Mouse (Mus musculus): Measurements from ENCODE around the gene Mrpl39.
A peak's percentile ranks its signal among the peaks of the same experiment; 100 is the strongest.

The Mrpl39 gene

DNA sequence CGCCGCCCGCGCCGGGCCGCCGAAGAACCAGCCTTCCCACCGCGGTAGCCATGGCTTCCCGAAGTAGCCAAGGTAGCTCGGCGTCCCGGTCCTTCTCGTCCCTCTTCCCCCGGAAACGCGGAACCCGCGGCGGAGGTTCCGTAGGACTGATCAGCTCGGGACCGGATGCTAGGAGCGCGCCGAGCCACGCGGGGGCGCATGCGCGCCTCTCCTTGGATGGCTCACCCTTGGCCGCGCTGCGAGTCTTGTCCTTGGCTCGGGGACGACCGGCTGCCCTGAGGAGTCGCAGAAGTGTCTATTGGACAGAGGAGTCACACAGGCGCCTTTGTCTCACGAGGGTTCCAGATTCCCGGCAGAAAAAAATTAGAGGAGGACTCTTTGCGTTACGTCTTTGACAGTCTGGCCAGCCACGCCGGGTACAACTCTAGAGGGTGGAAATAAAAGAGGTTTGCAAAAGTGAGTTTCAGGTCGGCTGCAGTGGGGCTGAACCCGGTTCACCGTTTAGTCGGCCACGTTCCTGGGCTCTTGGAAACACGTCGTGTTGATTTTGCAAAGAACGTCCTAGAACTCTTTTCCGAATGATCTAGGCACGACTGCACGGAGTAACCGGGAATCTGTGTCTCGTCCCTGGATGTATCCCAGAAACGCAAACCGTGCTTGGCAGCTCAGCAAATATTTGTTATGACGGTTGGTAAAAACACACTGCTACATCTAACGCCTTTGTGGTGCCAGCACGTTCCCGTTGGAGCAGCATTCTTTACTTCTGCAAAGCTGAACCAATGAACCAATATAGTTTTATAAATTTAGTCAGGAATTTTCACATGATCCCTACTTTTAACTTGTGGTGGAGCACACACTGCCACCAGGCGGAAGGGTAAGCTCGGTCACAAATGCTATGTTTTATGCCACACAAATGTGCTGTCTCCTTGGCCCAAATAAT, at the start of gene Mrpl39:
Gene Mrpl39, minus strand, starts transcription at position 577 of the 940 bp plus-strand sequence.
- peak; percentile 94 for DNase-seq

DNA sequence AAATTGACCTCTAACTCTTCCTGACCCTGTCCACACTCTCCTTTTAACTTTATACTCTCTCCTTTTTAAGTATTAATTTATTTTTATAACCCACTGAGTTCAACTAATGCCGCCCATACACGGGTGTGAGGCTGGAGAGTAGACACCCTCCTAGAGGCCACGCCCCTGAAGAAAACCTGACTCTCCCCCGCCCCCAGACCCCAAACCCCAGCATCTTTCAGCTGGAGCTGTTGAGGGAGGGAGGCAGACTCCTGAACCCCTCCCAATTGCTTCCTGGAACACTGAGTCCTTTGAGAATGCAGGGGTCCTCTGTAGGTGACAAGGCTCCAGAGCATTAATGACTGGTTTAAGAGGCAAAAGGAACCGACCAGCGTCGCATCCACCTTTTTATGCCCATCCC, 49.4 kb upstream of the Mrpl39 start:
- DNase-seq, result no peak

DNA sequence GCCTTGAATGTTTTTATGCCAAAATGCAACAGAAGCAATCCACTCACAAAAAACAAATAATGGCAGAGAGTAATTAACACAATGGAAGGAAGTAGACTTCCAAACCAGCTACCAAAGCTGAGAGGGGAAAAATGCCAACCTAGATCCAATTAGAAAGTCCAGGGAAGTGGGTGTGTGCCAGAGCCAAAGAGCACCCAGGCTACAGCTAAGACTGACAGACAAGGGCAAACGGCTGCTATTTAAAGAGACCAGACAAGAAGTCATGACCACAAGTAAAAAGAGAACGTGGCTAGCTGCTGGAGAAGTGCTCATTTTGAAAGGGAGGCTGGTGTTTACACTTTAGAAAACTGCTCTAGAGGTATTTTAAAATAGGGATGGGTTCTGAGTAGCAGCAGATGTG, 47.7 kb upstream of the Mrpl39 start:
- DNase-seq, result no peak

DNA sequence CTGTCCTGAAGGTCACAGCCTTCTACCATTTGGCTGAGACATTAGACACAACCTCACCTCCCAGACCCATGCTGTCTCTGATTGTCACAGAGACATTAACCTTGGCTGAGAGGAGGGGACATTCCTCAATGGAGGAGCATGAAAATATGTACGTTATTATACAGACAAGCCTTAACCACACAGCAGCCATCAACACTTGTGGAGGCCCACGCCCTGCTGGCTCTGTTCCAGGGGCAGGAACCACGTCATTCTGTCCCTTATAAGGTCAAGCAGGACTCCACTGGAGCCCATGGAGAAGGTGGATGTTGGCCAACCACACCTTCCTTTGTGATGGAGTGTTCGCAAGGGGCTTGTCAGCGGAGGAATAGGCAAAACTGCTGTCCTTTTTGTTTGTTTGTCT, 44.2 kb upstream of the Mrpl39 start:
- DNase-seq, result no peak

DNA sequence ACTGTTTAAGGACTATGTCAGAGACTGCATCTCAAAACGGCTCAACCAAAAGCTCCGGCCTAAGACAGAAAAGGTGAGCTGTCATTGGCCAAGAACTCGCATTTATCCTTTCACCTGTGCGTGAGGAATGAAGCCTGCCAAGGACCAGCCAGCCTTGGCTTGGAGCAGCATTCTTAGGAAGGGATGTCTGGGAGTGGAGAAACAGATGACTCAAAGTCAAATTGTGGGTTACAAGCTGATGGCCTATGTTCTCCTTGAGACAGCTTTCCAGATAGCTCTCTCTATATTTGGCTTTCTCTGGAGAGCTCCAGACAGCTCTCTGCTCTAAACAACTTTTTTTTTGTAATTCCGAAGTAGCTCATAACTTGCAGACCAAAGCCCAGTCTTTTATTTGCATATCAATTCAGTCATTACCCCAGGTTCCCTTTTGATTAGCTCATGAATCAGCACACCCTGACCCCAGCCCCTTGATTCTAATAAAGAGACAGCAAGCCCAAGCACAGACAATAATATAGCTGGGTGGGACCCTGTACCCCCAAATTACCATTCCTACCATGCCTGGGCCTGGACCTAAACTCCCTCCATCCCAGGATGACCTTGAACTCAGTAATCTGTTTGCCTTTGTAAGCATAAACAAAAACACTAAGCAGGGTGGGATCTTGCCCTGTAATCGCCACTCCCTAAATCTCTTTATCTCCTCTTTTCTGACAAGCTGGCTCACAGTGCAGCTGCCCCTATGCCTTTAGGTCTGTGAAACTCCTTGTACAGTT, 43.5 kb upstream of the Mrpl39 start:
- DNase-seq, result no peak

DNA sequence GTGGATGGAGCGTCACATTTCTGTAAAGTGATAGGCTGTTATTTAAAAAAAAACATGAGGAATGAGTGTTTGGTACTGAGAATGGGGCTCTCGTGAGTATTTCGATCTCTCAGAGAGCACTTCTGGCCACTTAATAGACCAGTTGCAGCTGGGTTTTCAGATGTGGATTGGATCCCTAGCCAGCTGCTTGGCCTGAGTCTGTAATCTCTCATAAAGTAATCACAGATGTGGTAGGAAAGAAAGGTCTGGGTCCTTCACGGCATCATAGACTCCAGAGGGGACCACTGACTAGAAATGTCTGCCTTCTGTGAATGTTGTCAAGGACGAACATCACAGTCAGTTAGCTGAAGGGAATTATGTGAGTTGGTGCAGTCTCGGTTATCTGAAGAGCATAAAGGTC, 42.9 kb upstream of the Mrpl39 start:
- DNase-seq, result no peak

DNA sequence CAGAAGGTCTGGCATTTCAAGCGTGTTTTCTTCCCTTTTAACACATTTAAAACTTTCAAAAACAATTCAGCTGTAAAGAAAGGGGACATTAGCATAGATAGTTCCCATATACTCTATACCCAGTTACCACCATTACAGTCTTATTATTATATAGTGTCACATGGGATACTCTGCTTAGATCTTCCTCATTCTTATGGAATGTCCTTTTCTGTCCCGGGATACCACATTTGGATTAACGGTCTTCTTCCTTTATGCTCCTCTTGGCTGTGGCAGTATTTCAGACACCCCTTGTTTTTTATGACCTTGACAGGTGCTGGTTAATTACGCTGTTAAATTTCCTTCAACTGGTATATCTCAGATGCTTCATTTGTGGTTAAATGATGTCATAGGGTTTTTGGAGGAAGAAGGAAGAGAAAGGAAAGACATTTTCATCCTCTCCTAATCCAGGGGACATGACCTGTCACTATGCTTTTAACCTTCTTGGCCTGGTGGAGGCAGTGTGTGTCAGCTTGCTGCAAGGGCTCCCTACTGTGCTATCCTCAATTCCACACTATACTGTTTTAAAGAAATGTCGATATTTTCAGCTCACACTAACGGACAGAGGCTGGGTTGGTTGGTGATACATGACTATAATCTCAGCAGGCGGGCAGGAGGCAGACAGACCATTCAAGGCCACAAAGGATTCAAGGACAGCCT, 40.7 kb upstream of the Mrpl39 start:
- DNase-seq, result no peak

DNA sequence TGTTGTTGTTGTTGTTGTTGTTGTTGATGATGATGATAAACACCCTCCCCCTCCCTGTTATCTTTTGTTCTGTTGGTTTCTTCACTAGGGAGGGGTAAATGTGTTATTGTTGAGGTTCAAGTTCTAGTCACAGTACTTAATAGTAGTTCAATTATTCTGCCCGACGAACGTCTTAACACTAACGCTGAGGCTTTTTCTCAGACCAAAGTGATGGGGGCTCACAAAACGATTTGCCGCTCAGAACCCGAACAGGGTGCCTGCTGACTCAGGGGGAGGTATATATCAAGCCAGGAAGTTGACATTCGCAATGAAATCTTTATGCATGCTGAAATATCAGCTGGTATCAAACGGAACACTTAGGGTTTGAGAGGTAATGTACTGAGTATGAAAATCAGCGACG, 39.8 kb upstream of the Mrpl39 start:
- no peak for DNase-seq

DNA sequence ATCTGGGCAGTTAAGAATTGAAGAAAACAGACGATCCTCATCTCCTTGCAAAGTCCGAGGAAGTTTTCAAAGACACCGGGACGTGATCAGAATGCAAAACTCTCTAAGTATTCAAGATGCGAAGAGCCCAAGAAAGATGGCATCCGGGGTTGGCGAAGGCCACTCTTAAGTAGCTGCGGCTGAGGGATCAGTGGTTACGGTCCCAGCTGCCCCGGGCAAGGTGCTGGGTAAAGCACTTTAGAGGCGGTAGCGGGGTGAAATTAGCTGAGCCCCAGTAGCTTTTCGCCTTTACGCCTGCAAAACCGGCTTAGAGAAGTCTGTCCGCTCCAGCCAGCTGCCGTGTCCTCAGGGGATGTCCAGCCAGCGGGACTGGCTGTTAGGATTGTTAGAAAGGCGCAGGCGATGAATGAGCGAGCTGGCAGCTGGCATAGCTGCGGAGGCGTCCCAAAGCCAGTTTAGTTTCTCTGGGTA, 39.3 kb upstream of the Mrpl39 start:
- peak; percentile 11 for DNase-seq

DNA sequence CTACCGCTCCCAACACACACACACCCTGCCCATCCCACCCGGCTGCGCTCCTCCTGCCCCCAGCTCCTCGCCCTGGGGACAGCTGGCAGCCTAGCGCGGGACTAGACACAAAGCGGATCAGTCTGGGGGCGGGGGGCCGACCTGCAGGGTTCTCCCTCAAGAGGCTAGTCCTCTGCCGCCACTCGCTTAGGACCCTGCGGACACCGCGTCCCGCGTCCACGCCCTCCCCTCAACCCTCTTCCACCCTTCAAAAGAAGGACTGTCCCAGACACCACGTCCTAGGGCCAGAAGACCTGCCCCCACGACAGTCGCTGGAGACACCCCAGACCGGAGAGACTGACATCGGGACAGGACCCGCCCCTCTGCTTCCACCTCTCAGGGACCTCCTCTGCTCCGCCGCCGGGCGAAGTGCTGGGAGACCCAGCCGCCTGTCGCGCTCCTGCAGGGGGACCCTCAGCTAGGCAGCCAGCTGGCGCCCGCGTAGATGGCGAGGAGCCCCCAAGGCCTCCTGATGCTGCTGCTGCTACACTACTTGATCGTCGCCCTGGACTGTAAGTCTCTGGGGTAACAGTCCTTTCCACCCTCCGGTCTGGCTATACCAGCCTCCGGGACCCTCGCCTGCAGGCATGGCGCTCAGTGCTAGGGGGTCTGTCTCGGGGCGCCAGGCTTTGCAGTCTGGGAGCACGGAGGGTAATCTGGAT, 38.6 kb upstream of the Mrpl39 start, which contains the start of gene Jam2:
Gene Jam2, plus strand, starts transcription at position 121 of the 701 bp plus-strand sequence.
- DNase-seq, result peak; percentile 40

DNA sequence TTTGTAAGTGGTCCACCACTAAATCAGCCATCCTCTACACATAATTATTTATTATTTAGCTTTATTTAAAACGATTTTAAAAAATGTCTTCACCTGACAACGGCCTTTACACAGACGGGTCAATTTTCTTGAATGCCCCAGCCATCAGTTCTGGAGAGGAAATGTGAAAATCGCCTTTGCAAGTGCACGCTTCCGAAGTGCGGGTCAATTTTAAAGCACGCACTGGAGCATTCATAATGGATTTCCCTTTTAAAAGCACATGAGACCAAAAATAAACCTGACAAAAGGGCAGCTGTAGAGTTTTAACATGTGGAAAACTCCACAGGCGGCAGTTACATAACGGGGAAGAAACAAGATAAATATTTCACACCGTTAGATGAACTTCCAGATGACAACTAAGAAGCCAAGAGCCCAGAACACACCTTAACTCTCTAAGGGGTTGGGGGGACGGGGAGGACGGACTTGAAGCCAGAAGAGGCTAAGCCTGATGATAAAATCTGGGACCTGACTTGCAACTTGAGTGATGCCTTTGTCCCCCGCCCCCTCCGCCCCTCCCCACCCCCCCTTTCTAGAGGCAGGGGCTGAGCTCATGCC, 37.8 kb upstream of the Mrpl39 start:
- DNase-seq, result no peak

DNA sequence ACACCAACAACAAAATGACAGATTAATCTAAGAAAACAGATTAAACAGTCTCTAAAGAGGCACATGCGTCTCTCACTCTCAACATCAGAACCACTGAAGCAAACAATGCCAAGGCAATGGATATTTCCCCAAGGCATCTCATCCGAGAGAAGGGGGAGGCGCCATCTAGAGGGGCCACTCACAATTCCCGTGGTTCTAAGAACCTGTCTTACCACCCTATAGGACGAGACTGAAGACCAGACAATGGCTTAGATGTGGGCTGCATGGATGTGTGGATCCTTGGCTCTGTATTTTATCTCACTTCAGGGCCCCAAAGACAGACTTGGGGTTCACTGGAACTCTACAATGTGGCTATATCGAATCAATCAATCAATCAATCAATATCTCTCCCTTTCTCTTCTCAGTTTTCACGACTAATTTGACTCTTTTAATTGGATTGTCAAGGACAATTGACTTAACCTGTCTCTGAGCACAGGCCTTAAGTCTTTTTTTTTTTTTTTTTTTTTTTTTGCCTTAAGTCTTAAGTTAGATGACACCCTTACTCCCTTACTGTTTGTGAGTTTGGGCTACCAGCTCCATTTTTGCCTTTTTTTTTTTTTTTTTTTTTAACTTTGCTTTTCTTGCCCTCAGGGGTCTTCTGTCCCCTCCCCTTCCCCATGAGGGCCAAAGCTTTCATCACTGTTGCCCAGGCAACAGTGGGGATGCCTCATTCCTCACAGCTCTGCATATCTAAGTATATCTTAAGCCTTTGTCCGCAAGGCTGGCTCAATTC, 37.1 kb upstream of the Mrpl39 start:
- no peak for DNase-seq

DNA sequence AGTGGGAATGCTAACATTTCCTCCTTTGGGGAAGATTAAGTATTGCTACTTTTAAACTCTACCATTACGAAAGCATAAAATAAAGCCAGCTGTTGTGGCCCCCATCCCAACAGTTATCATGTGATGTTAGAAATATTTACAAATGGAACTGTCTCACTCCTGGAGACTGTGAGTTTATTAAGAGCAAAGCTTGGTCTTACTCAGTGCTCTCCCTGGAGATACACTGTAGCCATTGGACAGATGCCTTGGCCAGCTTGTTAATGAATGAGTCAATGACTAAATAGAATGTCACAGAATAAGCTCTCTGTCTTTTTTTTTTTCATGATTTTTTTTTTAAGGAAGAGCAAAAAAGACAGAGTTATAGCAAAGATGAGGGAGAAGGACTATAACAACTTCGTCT, 35.9 kb upstream of the Mrpl39 start:
- no peak for DNase-seq

DNA sequence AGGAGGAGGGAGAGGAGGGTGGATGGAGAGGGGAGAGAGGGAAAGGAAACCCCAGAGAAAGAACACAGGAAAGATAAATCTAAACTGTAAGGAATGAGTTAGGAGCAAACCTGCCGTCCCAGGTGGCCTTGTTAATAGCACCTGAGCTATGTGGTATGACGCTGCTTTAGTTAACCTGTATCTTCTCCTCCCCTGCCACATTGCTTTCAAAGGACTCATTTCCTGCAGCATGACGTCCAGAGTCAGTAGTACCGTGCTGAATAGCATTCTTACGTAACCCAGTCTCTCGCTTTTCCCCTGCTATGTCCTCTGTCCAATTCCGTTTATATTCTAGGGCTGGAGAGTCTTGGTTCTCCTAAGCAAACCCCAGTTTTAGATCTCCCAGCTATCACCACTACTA, 35.3 kb upstream of the Mrpl39 start:
- no peak for DNase-seq

DNA sequence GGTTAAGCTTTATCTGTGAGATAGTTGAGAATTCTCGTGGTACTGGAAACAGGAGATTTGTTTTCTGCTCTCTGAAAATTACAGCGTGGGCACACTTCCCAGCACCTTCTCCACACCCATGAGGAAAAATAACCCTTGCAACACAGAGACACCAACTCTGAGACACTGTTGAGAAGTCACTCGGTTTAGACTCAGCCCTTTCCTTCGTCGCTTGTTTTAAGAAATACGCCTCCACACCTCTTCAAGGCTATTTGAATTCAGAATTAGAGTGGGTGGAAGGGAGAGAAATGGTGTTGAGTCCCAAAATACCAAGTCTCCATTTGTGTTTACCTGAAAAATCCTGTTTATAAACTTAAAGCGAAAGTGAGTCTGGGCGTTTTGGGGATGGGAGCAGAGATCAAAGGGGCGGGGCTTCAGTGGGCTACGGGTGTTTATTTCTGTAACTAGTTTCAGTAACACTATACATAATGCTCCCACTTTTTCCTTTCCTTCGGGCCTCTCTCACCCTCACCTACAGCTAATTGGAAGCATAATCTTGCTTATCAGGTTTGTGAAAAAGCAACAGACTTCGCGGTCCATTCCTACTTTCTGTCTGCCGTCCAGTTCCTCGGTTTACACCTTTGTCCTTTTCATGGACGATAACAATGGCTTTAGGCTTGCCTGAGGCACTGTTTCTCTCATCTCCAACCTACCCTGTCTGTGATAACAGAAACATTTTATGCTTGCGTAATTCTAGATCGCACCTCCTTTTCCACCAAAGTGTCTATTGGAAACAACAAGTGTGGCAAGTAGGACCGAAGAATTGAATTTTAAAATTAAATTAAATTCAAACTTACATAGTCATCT, 34.3 kb upstream of the Mrpl39 start:
- DNase-seq, result no peak

DNA sequence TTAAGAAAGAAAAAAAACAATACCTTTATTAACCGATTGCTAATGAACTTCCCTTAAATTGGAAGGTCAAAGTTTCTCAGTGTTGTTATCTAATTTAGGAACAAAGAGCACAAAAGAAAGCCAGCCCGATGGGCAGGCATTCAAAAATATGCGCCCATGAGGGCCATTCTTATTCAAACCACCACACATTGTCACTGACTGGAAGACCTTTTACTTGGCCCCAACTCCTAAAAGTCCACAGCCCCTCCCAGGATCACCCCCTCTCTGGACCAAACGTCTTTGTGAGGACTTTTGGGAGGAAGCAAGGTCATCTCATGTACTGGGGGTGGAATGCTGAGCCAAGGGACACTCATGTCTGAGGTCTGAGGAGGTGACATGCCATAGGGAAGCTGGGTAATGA, 33.6 kb upstream of the Mrpl39 start:
- no peak for DNase-seq

DNA sequence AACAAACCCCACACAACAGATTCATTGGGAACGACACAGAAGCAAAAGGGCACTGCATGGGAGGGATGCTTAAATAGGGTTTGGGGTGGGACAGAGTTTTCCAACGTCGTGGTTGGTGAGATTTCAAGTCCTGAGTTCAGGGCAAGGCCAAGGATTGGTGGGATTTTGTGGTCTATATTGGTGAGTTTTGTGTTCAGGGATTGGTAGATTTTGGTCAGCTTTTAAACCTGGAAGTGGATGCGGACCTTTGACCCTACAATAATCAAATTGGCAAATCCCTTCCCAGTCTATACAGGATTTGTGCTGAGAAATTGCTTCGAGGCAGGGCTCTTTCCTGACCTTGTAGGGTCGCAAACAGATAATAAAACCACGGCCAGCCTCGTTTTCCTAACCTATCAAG, 32.4 kb upstream of the Mrpl39 start:
- no peak for DNase-seq

DNA sequence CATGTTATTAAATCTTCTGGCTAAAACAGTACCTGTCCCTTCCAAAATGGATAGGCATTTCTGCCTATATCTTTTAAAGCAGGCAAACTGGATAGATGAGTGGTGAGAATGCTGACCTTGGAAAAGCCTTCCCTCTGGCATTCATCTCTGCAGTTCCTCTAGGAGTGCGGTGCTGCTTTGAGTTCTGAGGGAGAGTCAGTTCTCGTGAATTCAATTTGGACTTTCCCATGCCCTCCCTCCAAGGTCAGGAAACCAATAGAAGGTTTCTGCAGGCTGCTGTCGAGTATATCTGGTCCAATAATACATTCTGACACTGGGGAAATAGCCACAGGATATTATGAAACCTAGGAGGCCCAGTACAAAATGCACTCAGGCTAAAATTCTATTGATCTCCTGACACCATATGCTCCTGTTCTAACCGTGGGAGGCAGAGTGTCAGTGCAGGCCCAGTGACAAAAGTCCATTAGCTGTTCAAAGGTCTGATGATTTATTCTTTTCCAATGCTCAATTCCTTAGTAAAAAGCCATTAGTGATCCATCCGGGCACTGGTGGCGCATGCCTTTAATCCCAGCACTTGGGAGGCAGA, 10.3 kb upstream of the Mrpl39 start:
- DNase-seq, result no peak

DNA sequence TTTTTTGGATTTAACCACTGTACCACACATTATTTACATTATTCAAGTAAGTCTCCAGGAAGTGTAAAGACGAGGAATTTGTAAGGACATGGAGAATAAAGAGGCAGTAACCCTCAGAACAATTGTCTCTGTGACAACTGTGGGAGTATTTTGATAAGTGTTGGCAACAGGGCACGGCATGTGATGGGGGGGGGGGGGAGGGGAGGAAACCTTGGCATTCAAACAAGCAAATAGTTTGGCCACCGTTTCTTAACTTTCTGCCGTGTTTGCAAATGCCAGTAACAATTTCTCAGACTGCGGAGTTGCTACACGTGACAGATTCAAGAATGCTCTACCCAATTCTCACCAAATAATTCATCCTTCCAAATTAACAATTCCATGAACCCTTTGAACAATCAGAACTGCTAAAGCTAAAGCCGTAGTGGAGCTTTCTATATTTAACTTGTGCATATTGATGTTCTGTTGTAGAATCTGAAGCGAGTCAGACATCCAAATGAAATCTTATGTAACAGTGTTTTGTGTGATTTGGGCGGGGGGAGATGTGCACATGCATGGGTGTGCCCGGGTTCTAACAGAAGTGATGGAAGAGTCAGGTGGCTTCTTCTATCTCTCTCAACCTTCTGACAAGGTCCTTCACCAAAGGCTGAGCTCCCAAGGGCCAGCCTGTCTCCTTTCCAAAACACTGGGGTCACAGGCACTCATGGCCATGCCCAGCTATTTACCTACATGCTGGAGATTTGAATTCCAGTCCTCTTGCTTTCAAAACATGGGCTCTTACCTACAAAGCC, 9.4 kb upstream of the Mrpl39 start:
- DNase-seq, result no peak
